Mouse (Mus musculus): Measurements from ENCODE around the gene Zfp664.

The Zfp664 gene

DNA sequence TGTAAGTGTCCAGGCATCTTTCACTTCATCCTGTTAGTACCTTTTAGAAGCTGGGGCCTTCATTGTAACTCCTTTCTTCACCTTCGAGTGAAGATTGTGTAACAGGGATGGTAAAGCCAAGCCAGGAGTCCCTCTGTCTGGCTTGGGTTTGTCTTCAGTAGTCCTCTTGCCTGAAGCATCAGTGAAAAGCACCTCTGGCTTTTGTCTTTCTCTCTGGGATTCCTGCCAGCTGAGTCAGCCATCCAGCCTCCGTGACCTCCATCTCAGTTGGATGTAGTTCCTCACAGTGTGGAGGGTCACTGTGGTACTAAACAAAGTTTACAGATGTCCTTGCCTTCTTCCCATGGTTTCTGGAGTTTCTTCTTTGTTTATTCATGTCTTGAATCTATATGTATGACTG lies 9.5 kb downstream of the Zfp664 start:
- DNase-seq (ENCODE audit: low read depth): no peak

DNA sequence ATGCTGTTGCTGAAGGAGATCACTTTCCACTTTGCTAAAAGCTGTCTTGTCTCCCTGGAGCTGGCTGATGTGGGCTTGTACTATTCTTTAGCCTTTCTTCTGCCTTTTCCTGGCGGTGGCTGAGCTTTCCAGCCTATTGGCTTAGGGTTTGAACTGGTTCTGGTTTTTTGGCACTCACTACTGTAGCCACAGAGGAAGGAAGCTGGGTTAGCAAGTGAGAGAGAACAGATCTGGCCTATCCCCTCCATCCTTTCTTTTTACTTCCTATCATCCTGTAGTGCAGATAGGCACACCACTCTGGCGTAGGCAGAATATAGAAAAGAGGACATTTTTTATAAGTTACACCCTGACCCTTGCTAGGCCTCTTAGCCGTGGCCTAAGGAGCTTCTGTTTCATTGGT lies 10.6 kb downstream of the Zfp664 start:
- no peak for DNase-seq (ENCODE audit: low read depth)

DNA sequence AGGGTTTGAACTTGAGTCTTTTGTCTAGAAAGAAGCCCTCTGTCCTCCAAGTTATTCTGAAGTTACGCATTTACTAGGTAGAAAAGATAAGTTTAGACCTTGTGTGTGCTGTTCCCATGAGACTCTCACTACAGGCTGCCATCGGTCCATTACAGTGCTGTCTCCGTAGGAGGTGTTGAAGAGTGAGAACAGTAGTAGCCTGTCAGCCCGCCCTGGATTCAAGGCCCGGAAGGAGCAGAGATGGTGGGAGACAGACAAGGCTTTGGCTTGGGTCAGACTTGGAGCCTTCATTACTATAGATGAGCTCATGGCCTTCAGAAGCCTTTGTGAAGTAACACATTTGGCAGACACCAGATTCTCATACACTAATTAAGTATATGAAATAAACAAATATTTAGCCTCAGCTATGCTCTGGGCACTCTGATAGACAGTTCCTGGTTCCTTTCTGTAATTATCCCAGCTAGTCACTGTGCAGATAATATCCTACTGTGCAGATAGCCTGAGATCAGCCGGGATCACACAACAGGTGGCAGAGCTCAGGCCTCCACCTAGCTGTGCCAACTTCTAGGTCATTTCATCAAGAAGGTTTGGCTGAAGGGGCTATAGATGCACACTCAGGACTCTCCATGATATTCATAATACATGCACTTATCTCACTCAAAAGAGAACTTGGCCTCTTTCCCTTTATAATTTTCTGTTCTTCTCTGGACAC lies 11.6 kb downstream of the Zfp664 start:
- no peak for DNase-seq (ENCODE audit: low read depth)

DNA sequence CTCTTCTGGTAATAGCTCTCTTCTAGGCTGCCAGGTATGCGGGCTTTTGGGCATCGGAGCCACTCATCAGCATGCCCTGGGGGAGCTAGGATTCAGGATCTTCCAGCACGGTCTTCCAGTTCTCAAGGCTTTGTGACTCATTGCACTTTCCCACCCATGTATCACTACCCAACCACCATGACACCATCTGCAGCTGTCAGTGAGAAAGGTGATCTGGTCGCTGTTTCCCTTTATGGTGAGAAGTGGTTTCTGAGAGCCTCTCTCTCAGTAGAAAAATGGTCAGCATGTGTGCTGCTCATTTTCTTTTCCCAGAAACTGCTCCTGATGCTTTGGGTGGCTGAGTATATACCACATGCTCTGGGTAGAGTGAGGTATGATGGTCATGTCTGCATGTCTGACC lies 16.8 kb downstream of the Zfp664 start:
- DNase-seq (ENCODE audit: low read depth): no peak

DNA sequence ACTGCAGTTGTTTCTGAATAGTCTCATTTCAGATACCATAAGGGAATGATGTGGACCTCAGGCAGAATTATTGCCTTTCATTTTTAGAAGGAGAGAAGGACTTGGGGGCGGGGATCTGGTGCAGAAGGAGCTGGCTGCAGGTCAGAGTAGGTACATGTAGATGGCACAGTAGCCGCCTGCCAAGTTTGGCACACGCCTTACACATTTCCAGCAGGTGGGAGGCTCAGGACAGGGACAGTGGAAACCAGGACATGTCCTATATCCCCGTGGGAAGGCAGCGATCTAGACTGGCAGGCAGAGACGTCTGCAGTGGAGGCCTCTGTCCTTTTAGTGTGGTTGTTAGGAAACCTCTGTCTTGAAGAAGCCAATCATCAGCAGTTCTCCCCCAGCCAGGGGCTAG lies 17.3 kb downstream of the Zfp664 start:
- DNase-seq (ENCODE audit: low read depth): no peak

DNA sequence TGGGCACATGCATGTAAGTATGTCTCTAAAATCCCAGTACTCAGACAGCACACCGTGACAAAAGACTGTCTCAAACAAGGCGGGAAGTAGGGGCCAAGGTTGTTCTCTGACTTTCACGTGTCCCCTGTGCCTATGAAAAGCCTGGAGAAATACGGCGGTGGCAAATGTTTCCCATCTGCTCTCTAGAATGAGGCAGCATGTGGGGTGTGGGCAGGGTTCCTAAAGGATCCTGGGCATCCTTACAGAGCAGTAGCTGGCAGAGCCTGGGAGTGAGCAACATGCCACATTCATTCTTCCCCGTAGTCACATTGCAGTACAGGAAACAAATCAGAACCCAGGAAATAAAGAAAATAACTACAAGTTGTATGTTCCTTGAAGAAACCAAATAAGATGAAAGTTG lies 21.4 kb downstream of the Zfp664 start:
- DNase-seq (ENCODE audit: low read depth): no peak

DNA sequence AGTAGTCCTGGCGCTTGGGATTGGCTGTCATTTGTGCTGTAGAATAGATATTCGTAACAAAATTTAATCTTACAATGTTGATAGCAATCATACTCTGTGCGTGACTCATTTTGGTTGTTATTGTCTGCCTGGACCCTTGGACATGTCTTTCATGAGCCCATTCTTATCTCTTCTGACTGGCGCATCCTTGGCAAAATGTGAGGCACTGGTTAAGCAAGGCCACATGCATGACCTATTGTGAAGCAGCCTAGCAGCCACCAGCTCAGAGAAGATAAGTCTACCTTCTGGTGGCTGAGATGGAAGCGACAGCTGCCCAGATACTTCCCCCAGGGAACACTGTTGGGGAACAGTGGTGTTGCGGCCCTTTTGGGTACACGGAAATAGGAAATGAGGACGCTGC lies 26.2 kb downstream of the Zfp664 start:
- no peak for DNase-seq (ENCODE audit: low read depth)

DNA sequence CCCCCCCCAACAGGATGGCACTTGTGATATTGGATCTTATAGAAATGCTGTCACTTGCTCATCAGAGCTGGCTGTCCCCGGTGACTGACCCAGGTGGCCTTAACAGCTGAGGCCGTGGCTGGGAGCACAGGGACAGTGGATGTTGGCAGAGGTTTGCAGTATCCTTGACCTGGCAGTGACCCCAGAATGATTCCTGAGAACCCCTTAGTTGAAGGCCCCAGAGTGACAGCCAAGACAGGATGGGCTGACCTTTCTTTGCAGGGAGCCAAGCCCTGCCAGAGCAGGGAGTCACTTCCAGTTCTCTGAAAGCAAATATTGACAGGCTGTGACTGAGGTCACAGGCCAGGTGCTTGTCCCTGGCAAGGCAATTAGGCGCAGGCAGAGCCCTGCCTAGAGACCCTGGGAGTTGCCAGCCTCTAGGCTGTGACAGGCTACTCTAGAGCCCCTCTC lies 29.5 kb downstream of the Zfp664 start:
- no peak for DNase-seq (ENCODE audit: low read depth)

DNA sequence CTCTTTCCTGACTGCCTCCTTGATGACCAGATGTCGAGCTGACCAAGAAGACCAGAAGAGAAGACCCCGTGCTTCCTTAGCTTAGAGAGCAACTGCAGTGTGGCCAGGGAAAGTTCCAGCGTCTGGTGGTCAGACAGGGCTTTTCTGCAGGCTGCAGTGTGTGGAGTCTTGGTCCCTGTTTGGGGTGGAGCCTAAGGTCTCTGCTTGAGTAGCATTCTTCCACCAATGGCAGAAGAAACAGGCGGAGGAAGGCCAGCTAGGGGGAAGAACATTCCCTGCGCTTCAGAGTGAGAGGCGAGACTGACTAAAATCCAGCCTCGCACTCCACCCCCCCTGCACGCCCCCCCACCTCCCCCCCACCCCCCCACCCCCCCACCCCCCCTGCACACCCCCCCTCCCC lies 33.6 kb downstream of the Zfp664 start:
- no peak for DNase-seq (ENCODE audit: low read depth)

DNA sequence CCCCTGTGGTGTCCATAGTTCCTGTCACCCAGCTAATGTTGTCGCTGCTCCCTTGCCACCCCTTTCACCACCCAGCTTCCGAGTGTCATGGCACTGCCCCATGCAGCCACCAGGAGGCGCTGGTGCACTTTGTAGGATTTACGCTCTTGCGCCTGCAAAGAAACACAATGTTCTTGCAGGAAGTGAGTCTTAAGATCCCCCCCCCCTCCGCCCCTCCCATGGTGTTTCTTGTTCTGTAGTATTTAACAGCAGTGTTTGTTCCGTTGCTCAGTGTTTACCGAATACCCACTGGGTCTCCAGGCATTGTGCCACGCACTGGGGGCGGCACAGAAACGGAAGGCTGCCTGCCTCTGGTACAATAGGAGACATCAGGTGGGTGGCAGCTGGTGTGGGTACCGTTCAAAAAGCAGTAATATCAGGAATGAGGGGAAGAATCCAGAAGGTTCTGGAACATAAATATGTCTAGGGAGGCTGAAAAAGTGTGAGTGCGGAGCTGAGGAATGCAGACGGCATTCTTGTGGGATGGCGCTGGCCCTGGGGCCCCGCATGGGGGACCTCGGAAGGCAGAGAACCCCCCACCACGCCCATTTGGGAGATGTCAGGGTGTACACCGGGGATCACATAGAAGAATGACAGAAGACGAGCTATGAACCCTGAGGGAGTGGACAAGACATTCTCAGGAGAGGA lies 37.6 kb downstream of the Zfp664 start:
- peak; percentile 79 for DNase-seq (ENCODE audit: low read depth)

DNA sequence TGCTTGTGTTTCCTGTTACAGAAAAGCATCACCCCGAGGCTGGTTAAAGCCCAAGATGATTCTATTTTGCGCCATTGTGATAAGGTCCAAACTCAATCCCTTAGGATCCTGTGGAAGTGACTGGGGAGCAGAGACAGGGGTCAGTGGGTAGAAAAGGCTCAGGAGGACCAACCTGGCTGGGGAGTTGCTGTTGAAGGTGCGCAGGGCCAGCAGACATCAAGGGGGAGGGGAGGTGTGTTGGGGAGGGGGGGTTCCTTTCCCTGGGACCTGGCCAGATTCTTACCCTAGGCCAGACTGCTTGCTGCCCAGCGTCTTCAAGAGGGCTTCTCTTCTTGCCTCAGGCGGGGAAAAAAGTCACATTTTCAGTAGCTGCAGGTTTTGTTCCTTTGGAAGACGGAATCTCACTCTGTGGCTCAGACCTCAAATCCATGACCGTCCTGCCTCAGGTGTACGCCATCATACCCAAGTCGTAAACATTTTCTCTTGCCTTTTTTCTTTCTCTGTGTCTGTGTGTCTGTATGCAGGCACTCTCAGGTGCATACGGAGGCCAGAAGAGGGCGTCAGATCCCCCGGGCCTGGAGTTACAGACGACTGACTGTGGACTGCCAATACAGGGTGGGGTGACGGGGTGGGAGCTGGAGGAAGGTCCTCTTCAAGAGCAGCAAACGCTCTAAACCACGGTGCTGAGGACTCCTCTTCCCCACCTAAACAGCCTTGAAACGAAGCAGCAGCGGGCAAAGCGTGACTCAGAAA lies 38.4 kb downstream of the Zfp664 start:
- no peak for DNase-seq (ENCODE audit: low read depth)

DNA sequence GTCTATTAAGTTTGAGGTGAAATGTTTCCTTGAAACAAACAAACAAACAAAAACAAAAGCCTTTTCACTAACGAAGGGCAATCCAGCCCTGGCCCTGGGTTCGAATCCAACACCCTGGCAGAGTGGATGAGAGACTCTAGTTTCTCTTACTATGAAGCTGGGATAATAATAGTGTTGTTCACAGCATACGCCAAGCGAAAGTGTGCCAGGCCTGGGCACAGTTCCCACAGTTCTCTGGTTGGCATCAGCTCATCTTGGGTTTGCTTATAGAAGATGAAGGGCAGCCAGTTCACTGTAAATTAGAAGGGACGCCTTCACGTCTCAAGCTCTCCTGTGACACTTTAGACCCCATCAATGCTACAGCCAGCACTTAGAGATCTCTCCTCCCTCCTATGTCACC lies 39.2 kb downstream of the Zfp664 start:
- DNase-seq (ENCODE audit: low read depth): no peak

DNA sequence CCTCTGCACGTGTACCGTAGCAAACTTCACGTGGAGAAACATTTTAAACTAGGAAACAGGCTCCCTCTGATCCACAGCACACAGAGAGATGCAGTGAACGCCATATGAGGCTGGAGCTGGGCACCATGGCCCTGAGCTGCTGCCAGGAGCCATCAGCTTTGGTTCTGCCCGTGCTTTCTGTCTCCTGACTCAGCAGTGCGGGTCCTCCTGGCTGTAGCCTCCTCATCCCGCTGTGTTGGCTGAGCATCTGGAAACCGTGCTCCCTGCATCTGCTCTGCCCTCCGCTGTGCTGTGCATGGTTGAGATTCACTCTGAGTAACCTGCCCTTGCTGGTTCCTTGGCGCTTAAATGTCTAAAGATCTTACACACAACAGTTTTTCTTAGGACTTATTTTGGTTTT lies 39.7 kb downstream of the Zfp664 start:
- no peak for DNase-seq (ENCODE audit: low read depth)

DNA sequence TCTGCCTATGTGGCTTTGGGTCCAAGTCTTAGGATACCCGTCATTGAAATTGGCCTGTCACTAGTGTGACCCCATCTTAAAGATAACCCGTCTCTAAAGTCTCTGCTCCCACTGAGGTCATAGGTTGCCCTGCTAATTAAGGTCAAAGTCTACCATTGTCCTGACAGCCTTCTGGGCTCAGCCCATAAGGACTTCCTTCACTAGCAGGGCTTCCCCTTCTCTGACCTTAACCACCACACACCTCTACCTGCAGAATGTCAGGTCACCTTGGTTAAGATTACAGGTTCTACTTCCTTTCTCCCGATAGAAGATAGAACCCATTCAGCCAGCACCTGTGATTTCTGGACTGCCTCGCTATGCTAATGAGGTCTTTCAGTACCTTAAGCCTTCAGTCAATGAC lies 41.4 kb downstream of the Zfp664 start:
- no peak for DNase-seq (ENCODE audit: low read depth)

DNA sequence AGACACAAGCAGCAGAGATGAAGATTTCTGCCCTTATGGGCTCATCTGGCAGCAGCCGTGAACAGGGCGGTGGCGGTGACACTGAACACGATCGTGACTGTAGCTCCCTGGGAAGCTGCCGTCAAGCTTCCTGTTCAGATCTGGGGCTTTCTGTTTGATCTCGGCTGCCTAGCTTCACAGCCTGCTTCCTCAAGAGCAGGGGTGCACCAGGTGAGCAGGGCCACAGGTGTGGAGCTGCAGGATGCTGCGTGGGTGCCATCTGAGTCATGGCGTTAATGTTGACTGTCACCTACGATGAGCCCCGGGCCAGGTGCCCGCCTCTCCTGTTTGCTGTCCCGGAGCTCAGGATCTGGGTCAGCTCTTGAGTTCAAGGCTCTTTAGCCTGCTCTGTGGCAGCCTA lies 44.4 kb downstream of the Zfp664 start:
- no peak for DNase-seq (ENCODE audit: low read depth)

DNA sequence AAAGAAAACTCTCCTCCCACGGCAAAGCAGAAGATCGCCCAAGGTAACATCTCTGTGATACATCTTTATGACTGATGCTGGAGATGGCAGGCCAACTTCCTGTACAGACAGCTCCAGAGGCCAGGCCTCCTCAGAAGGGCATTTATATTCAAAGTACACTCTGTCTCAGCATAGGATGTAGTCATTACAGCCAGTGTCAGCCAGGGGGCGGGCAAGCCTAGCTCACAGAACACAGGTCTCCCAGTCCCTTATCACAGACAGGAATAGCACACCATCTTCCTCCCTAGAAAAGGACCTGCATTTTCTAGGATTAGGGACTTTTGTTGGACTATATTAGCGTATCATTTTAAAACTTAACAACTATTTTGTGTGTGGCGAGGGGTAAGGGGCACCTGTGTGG lies 46.4 kb downstream of the Zfp664 start:
- DNase-seq (ENCODE audit: low read depth): peak; percentile 28

DNA sequence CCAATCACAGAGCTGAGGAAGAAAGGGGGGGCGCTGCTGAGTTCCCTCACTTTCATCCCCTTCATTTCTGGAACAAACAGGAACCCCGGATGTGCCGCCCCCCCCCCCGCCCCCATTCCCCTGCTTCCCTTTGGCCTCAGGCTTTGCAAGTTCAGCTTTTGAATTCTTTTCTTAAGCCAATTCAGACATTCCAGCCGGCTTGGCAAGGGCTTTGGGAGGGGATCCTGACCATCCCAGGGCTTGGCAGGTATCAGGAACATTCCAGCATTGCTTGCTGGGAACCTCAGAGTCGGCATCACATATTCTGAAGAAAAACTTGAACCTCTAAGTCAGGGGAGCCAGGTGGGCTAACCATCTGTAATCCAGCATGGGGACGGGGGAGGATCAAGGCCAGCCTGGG lies 49.8 kb downstream of the Zfp664 start:
- no peak for DNase-seq (ENCODE audit: low read depth)

DNA sequence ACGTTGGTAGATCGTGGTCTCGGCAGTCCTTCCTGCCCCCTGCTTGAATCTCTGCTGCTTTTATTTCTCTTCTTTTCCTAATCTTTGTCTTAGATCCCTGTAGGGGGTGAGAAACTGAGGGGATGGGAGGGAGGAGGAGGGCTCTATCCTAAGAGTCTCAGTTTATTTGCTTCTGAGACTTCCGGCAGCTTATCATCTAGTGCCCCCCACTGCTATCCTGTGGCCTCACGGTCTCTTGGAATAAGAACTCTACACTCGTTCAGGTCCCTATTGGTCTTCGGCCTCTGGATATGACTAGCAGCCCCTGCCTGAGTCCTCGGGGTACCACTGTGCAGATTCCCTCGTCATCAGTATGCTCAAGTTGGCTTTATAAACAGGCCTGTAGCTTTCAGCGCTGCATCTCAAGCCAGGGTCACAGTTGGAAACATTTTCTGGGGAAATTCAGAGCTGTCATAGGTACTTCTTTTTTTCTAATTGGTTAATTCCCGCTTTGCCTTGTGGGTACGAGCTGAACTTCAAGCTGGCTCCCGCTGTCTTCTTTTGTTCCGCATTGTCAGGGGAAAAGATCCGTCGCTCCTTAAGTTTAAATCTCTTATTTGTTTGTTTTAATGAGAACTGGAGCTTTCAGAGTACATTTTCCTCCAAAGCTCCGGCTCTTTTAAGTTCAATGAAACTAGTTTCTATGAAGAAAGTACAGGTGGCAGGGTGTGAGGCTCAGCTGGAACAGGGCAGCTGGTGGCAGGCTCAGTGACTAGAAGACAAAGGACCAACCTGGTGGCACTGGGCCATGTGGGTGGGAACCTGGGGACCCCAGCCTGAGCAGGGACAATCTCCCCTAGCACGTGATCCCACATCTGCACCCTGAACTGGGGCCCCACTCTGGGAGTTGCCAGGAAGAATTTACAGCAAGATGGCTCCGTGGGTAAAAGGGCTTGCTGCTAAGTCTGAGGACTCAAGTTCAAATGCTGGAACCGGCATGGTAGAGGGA lies 50.7 kb downstream of the Zfp664 start:
- no peak for DNase-seq (ENCODE audit: low read depth)

DNA sequence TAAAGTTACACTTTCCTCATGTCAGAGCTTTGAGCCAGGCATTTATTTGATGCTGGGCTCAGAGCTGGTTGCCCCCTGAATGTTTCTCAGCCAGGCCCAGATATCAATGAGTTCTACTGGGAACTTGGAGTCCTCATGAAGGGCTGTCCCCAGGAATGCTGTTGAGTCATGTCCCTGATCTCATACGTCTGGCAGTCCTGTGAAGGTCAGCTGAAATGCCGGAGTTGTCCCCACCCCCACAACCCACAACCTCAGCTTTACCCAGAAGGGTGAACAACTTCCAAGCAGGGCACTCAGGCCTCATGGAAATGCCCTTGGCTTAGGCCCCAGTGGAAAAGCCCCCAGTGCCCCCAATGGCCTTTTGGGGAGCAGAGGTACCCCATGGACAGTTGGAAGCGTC lies 57.3 kb downstream of the Zfp664 start:
- DNase-seq (ENCODE audit: low read depth): no peak

DNA sequence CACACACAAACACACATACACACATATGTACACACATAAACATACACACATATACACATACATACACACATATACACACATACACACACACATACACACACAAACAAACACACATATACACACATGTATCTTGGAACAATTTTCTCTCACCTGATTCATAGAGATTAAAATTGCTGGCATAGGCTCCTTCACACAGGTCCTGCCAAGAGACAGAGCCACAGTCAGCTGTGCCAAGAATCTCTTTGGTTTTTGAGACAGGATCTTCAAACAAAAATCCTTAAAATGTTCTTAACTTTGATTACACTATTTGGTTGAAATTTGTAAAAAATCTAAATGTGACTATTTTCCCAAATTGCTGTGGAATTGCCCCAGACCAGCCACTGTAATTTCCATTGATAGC lies 58.9 kb downstream of the Zfp664 start:
- DNase-seq (ENCODE audit: low read depth): no peak

DNA sequence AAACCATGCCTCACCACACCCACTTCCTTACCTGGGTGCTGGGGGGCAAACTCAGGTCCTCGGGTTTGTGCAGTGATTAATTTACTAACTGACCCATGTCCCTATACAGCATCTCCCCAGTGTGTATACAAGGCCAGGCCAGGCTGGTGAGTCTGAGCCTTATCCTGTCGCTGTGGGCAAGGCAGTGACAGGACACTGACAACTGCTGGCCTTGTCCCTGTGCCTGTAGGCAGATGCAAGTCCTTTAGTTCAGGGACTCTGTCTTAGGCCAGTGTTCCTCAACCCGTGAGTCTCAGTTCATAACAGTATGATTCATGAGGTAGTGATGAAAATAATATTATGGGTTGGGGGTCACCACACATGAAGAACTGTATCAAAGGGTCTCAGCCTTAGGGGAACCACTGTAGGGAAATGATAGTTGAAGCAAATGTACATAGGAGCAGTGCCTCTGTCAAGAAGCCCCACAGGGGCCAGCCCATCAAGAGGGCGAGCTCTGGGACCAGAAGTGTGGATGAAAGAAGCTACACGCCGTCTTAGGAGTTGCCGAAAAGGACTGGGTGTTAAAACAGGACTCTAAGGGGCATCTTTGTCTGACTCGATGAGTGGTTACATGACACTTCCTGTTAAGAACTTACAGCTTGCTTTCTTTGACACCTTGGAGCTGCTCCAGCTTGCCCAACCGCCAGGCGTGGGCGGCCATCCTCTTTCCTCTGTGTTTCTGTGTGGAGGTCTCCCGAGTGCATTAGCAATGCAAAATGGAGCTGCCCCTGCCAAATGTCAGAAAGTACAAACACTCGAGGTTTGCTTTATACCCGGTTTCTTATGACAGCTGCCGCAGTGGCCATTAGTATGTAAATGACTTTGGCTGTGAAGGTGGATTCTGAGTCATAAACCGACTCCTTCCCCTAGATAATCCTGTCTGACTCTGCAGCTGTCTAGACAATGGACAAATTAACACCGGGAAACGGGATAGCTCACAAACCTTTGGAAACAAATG lies 60.2 kb downstream of the Zfp664 start:
- no peak for DNase-seq (ENCODE audit: low read depth)

Data from c-Kit-positive CD71-negative TER-119-negative erythroid progenitor cells, embryonic 14.5 days (primary cell).